Mouse (Mus musculus): Measurements from ENCODE around the gene Dlec1.

- TF ChIP-seq POLR2A (IDR thresholded peaks at IDR 0.05; ENCODE audit: borderline replicate concordance, extremely low read depth, insufficient read depth, insufficient read length, poor library complexity, severe bottlenecking) (no peak), CTCF (IDR thresholded peaks at IDR 0.05; ENCODE audit: borderline replicate concordance, extremely low read depth, insufficient read depth, insufficient read length) (no peak)
These were observed 15.8 kb upstream of the Dlec1 start for GRCm38 (mm10) chr9:119086451-119086850.
